Mouse (Mus musculus) stomach, postnatal 0 days (tissue): ENCODE results near the gene Babam2.

ENCODE experiments used
- CTCF ChIP-seq: IDR thresholded peaks from 2 replicates; pipeline ENCODE4 v1.5.1; 2016; ENCODE audit warnings: antibody characterized with exemption, low read depth, mild to moderate bottlenecking, moderate library complexity
- EP300 ChIP-seq: optimal IDR thresholded peaks from 2 replicates; pipeline ENCODE3; 2016; ENCODE audit warnings: antibody characterized with exemption

DNA sequence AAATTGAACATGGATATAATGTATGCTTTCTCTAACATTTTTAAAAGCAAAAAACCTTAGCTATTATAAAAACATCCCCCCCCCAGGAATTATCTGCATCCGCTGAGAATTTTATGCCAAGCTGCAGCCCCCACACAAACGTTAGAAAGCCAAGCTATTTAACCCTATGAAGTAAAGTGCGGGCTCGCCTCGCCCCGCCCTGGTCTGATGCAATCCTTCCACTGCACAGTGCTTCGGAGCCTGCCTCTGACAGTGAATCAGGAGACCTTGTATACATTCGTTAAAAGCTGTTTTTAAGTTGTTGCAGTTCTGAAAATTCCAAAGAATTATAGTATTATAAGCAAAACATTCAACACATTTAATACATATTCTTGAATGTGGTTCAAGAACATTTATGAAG is 107.3 kb downstream of the Babam2 start:
- TF ChIP-seq EP300 (no peak), CTCF (no peak)
